Mouse (Mus musculus) liver, postnatal 0 days (tissue): ENCODE data around the gene 2310007B03Rik.

ENCODE experiments used
- CTCF ChIP-seq: sonication (generic); IDR thresholded peaks from 2 replicates; pipeline ENCODE4 v1.5.1; 2016; ENCODE audit warnings: antibody characterized with exemption, low read depth
- EP300 ChIP-seq: IDR thresholded peaks from 2 replicates; pipeline ENCODE4 v1.6.1; 2016; ENCODE audit warnings: antibody characterized with exemption, low read depth, mild to moderate bottlenecking

DNA sequence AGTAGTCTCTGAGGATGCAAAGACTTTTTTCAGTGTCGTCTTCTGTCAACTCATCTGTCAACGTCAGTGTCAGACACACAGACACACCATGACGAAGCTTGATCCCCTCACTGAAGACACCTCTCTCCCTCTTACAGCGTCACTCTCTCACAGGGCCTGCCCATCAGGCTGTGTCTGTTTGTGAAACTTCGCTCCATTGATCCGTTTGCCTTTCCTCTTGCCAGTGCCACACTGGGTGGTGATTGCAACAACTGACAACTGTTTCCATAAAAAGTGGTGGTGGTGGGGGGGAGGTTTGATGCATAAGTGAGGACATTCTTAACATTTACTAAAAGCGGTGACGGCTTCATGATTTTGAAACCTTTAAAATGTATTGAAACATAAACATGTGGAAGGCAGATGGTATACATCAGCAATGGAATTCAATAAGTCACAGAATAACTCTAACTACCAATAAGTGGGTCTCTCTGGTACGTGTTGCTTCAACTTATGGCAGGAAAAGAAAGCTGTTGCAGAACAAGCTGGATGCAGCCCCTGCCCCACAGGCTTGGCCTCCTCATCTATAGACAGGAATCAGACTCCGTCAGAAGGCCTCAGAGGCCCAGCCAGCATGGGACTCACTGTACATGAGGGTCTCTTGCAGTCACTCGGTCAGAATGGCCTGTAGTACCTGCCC lies 37.4 kb downstream of the 2310007B03Rik start:
- TF ChIP-seq CTCF (no peak), EP300 (no peak)
